Mouse (Mus musculus) kidney, postnatal 0 days (tissue): ENCODE measurements at regions not wholly inside any gene's neighbourhood (a gene's known extent, or its start where the extent isn't known, plus 50 kb on each side); places are given as distances from the start of the nearest gene placed in this dataset.

Experiments used
- ATAC-seq: fragments of 200-750 bp; cut with Nextera tagmentation; replicated peaks from 2 replicates; pipeline ENCODE4 v1.8.0; 2017; ENCODE audit warnings: low read depth, moderate number of reproducible peaks, moderate TSS enrichment, moderate library complexity; ENCODE audit not compliant: low FRiP score
- DNase-seq: peaks from one replicate; pipeline ENCODE4 v3.0.0-alpha.2; 2016; ENCODE audit warnings: low spot score
- H3K27ac ChIP-seq: fragments of 300-500 bp; sonication (generic); 2 replicates; pipeline ENCODE4 v1.5.1; 2014; ENCODE audit warnings: mild to moderate bottlenecking
- H3K27me3 ChIP-seq: fragments of 300-500 bp; sonication (generic); 2 replicates; pipeline ENCODE4 v1.6.1; 2014; ENCODE audit warnings: low read length, mixed read lengths; ENCODE audit not compliant: insufficient read depth
- H3K36me3 ChIP-seq: fragments of 300-500 bp; sonication (generic); 2 replicates; pipeline ENCODE4 v1.6.1; 2014; ENCODE audit warnings: low read length, mixed read lengths; ENCODE audit not compliant: insufficient read depth
- H3K4me1 ChIP-seq: fragments of 300-500 bp; sonication (generic); replicated peaks from 2 replicates; pipeline ENCODE4 v1.6.1; 2014; ENCODE audit warnings: antibody characterized with exemption, low read length, mixed read lengths; ENCODE audit not compliant: insufficient read depth
- H3K4me2 ChIP-seq: fragments of 300-500 bp; sonication (generic); 2 replicates; pipeline ENCODE4 v1.6.1; 2014; ENCODE audit warnings: mild to moderate bottlenecking, low read length, moderate library complexity, mixed read lengths
- H3K4me3 ChIP-seq: fragments of 300-500 bp; sonication (generic); replicated peaks from 2 replicates; pipeline ENCODE4 v1.5.1; 2014; ENCODE audit warnings: low read depth, low read length
- H3K9ac ChIP-seq: fragments of 300-500 bp; sonication (generic); 2 replicates; pipeline ENCODE4 v1.6.1; 2014; ENCODE audit warnings: low read depth, low read length
- H3K9me3 ChIP-seq: fragments of 300-500 bp; sonication (generic); replicated peaks from 2 replicates; pipeline ENCODE4 v1.6.1; 2016; ENCODE audit warnings: low read length, inconsistent platforms, mixed read lengths
- CTCF ChIP-seq: IDR thresholded peaks from 2 replicates; pipeline ENCODE4 v1.5.1; 2016; ENCODE audit warnings: antibody characterized with exemption, low read depth, mild to moderate bottlenecking, moderate library complexity
- WGBS: fragments of 180-500 bp; shearing (Covaris S2); extraction: QIAGEN DNeasy Blood & Tissue Kit; methylation state at CpG from one replicate; pipeline ENCODE4 v1.1.7; 2014; 5-methylcytosine and 5-hydroxymethylcytosine counted together

- WGBS, result 84% methylated on average over 9 of the region's 9 CpGs
- no peak overlapping the region for H3K27ac ChIP-seq
- DNase-seq (no peak), ATAC-seq (no peak)
- H3K9ac ChIP-seq, result no peak overlapping the region
- H3K4me2 ChIP-seq, result no peak overlapping the region
- H3K27me3 ChIP-seq, result no peaks in the 10 kb centered on the region
- H3K4me3 ChIP-seq, result no peak overlapping the region
- H3K36me3 ChIP-seq, result no peaks in the 10 kb centered on the region
- no peak for TF ChIP-seq CTCF
- H3K4me1 ChIP-seq, result no peaks in the 10 kb centered on the region
- H3K9me3 ChIP-seq, result no peaks in the 10 kb centered on the region
Observed at GRCm38 (mm10) chr15:7563726-7564125, 165.5 kb upstream of the Egflam start.

GRCm38 (mm10) chr15:7572221-7572620 lies 174.0 kb upstream of the Egflam start:
- Histone ChIP-seq H3K4me1 (no peaks in the 10 kb centered on the region), H3K9ac (no peak overlapping the region), H3K27ac (no peak overlapping the region), H3K4me3 (no peak overlapping the region), H3K36me3 (no peaks in the 10 kb centered on the region), H3K9me3 (no peaks in the 10 kb centered on the region), H3K27me3 (no peaks in the 10 kb centered on the region), H3K4me2 (no peak overlapping the region)
- ATAC-seq, result no peak
- no peak for TF ChIP-seq CTCF
- WGBS, result 69% methylated on average over 1 of the region's 1 CpGs
- DNase-seq, result no peak

- H3K9me3 ChIP-seq, result no peaks in the 10 kb centered on the region
- no peaks in the 10 kb centered on the region for H3K36me3 ChIP-seq
- H3K4me1 ChIP-seq, result no peaks in the 10 kb centered on the region
- no peaks in the 10 kb centered on the region for H3K27me3 ChIP-seq
- WGBS, result 79% methylated on average over 3 of the region's 3 CpGs
- DNase-seq (peak; percentile 35), ATAC-seq (no peak)
- H3K4me3 ChIP-seq, result no peak overlapping the region
- no peak overlapping the region for H3K9ac ChIP-seq
- no peak overlapping the region for H3K27ac ChIP-seq
- no peak overlapping the region for H3K4me2 ChIP-seq
- no peak for TF ChIP-seq CTCF
Observed at GRCm38 (mm10) chr15:7574264-7574663, 176.1 kb upstream of the Egflam start.

GRCm38 (mm10) chr15:7574811-7575210 lies 176.6 kb upstream of the Egflam start:
- no peaks in the 10 kb centered on the region for H3K9me3 ChIP-seq
- no peak for ATAC-seq
- peak; percentile 78 for DNase-seq
- no peaks in the 10 kb centered on the region for H3K36me3 ChIP-seq
- no peak overlapping the region for H3K9ac ChIP-seq
- H3K4me2 ChIP-seq, result no peak overlapping the region
- no peak for TF ChIP-seq CTCF
- H3K27ac ChIP-seq, result no peak overlapping the region
- no peaks in the 10 kb centered on the region for H3K27me3 ChIP-seq
- WGBS, result 58% methylated on average over 2 of the region's 2 CpGs
- H3K4me3 ChIP-seq, result no peak overlapping the region
- no peaks in the 10 kb centered on the region for H3K4me1 ChIP-seq

- Histone ChIP-seq H3K9me3 (no peaks in the 10 kb centered on the region), H3K27me3 (no peaks in the 10 kb centered on the region), H3K9ac (no peak overlapping the region), H3K27ac (no peak overlapping the region), H3K4me1 (no peaks in the 10 kb centered on the region), H3K36me3 (no peaks in the 10 kb centered on the region), H3K4me3 (no peak overlapping the region), H3K4me2 (no peak overlapping the region)
- WGBS, result 27% methylated on average over 3 of the region's 3 CpGs
- no peak for TF ChIP-seq CTCF
- ATAC-seq (peak; percentile 57; the same call in 1 of the 2 replicates), DNase-seq (peak; percentile 68)
Observed at GRCm38 (mm10) chr15:7578439-7578838, 180.2 kb upstream of the Egflam start.

- TF ChIP-seq CTCF, result no peak
- Histone ChIP-seq H3K9ac (no peak overlapping the region), H3K9me3 (no peaks in the 10 kb centered on the region), H3K27ac (no peak overlapping the region), H3K27me3 (no peaks in the 10 kb centered on the region), H3K36me3 (no peaks in the 10 kb centered on the region), H3K4me1 (no peaks in the 10 kb centered on the region), H3K4me2 (no peak overlapping the region), H3K4me3 (no peak overlapping the region)
- no peak for ATAC-seq
- no peak for DNase-seq
- WGBS, result 62% methylated on average over 3 of the region's 3 CpGs
Observed at GRCm38 (mm10) chr15:7587210-7587609, 189.0 kb upstream of the Egflam start.

- Histone ChIP-seq H3K9ac (no peak overlapping the region), H3K27ac (no peak overlapping the region), H3K9me3 (no peaks in the 10 kb centered on the region), H3K4me2 (no peak overlapping the region), H3K4me1 (no peaks in the 10 kb centered on the region), H3K4me3 (no peak overlapping the region), H3K36me3 (no peaks in the 10 kb centered on the region), H3K27me3 (no peaks in the 10 kb centered on the region)
- DNase-seq (no peak), ATAC-seq (no peak)
- no peak for TF ChIP-seq CTCF
Observed at GRCm38 (mm10) chr15:7591486-7591885, 193.3 kb upstream of the Egflam start.
